Mouse (Mus musculus): ENCODE results near the gene Gm20388. TPM values are rescaled to one million over a fixed set of nuclear protein-coding genes. Genes with fewer than 3 reads are reported as not detected.
"Not testable (repeated sequence)": the region's sequence is repeated elsewhere in the genome, so short reads cannot be mapped to it uniquely, and the experiment has no call there.

Gm20388 gene
- polyA plus RNA-seq, 1 experiment from 2014 or later = 2.5 TPM

DNA sequence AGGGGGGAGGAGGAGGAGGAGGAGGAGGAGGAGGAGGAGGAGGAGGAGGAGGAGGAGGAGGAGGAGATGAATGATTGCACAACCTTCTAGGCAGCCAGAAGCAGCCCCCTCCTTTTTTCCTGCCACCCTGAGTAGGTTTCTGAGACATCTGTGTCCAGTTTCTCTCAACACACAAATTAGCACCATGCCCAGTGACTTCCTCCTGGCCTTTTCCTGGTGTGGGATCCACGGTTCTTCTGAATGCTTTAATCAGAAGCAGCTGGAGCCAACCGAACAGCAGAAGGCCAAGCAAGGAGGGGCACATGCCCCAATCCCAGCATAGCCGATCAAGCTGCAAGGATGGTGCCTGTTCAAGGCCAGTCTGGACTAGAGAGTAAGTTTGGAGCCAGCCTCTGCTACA is 3889.2 kb downstream of the Gm20388 start:
- Histone ChIP-seq H3K27ac (peak overlapping the region; percentile 62), H3K9me3 (replicated peaks) (no peaks in the 10 kb centered on the region), H3K27me3 (ENCODE audit: low read depth, poor library complexity, severe bottlenecking) (no peaks in the 10 kb centered on the region), H3K4me3 (no peak overlapping the region), H3K36me3 (no peaks in the 10 kb centered on the region), H3K4me1 (peaks cover 27% of the 10 kb centered on the region)
- peak; percentile 82 for DNase-seq (ENCODE audit: low spot score)
- 13% methylated on average over 3 of the region's 3 CpGs for WGBS

DNA sequence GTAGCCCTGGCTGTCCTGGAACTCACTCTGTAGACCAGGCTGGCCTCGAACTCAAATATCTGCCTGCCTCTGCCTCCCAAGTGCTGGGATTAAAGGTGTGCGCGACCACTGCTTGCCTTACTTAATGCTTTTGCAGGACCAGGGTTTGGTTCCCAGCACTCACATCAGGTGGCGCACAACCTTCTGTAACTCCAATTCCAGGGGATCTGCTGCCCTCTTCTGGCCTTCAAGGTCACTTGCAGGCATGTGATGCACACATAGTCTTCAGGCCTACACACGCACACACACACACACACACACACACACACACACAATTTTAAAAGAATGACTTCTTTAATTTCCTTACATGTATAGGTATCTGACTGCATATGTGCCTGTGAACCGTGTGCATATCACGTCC is 3890.2 kb downstream of the Gm20388 start:
- Histone ChIP-seq H3K4me3 (no peak overlapping the region), H3K4me1 (peaks cover 37% of the 10 kb centered on the region), H3K27ac (no peak overlapping the region), H3K9me3 (replicated peaks) (no peaks in the 10 kb centered on the region), H3K36me3 (no peaks in the 10 kb centered on the region), H3K27me3 (ENCODE audit: low read depth, poor library complexity, severe bottlenecking) (no peaks in the 10 kb centered on the region)
- no peak for DNase-seq (ENCODE audit: low spot score)
- WGBS = 96% methylated on average over 7 of the region's 7 CpGs

DNA sequence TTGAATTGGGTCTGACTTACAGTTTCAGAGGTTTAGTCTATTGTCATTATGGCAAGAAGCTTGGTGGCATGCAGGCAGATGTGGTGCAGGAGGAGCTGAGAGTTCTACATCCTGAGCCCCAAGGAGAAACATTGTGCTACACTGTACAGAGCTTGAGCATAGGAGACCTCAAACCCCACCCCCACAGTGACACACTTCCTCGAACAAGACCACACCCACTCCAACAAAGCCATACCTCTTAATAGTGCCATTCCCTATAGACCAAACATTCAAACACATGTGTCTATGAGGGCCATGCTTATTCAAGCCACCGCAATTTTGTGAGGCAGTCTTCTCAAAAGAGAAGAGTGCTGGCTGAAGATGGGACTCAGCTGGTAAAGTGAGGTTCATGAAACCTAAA is 3890.9 kb downstream of the Gm20388 start:
- H3K9me3 ChIP-seq (replicated peaks) = no peaks in the 10 kb centered on the region
- WGBS = 92% methylated on average over 2 of the region's 2 CpGs
- H3K36me3 ChIP-seq = no peaks in the 10 kb centered on the region

DNA sequence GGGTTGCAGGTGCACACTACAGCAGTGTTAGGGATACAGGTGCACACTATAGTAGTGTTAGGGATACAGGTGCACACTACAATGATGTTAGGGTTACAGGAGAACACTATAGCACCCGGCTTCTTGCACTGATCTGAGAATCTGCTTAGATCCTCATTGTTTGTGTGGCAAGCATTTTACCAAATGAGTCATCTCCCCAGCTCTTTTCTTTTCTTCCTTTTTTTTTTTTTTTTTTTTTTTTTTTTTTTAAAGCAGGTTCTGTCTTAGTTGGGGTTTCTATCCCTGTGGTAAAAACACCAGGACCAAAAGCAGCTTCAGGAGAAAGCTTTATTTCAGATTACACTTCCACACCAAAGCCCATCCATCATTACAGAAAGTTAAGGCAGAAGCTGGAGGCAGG is 3893.0 kb downstream of the Gm20388 start:
- Histone ChIP-seq H3K4me1 (peaks cover 52% of the 10 kb centered on the region), H3K27me3 (ENCODE audit: low read depth, poor library complexity, severe bottlenecking) (no peaks in the 10 kb centered on the region), H3K27ac (no peak overlapping the region), H3K9me3 (replicated peaks) (no peaks in the 10 kb centered on the region), H3K36me3 (no peaks in the 10 kb centered on the region), H3K4me3 (no peak overlapping the region)
- WGBS = 93% methylated on average over 1 of the region's 1 CpGs
- no peak for DNase-seq (ENCODE audit: low spot score)

More for the DNA sequence above, 3890.9 kb downstream of the Gm20388 start:
- H3K27me3 ChIP-seq (ENCODE audit: low read depth, poor library complexity, severe bottlenecking) = no peaks in the 10 kb centered on the region
- no peak overlapping the region for H3K4me3 ChIP-seq
- DNase-seq (ENCODE audit: low spot score) = no peak
- no peak overlapping the region for H3K27ac ChIP-seq
- H3K4me1 ChIP-seq = peaks cover 42% of the 10 kb centered on the region

DNA sequence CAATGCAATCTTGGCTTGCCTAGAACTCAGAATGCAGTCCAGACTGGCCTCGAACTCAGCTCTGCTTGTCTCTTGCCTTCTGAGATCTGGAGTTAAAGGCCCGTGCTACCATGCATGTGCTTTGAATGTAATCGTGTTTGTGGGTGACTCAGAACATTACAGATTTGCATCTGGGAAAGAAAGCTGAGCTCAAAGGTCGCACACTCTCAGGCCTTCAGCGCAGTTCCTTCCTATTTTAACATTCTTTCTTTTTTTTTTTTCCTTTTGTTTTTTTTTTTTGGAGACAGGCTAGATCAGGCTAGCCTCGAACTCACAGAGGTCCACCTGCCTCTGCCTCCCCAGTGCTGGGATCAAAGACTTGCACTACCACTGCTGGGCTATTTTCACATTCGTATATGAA is 3893.9 kb downstream of the Gm20388 start:
- DNase-seq (ENCODE audit: low spot score) = no peak
- H3K36me3 ChIP-seq = peaks cover 6% of the 10 kb centered on the region
- no peak overlapping the region for H3K4me3 ChIP-seq
- no peak overlapping the region for H3K27ac ChIP-seq
- 88% methylated on average over 7 of the region's 7 CpGs for WGBS
- no peaks in the 10 kb centered on the region for H3K27me3 ChIP-seq (ENCODE audit: low read depth, poor library complexity, severe bottlenecking)
- peaks cover 42% of the 10 kb centered on the region for H3K4me1 ChIP-seq
- no peaks in the 10 kb centered on the region for H3K9me3 ChIP-seq (replicated peaks)

DNA sequence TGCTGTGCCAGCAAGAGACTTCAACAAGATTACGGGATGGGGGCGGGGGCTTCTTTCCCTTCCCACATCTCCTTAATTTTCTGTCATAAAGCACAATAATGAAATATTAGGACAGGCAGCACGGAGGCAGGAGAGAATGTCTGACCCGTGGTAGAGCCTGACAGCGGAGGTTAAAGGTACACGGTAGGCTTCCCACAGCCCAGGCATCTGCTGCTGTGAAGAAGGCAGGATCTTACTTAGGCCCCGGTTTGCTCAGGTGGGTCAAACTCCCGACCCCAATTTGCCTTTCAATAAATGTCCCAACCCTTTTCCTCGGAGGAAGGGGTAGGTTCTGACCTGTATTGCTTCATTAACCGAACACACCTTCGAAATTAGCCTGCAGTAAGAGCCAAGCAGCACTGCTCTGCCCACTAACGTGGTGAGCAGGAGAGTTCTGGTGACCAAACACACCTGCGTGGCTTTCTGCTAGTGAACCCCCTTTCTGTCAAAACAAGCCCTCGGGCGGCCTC is 3894.6 kb downstream of the Gm20388 start:
- peaks cover 12% of the 10 kb centered on the region for H3K36me3 ChIP-seq
- no peaks in the 10 kb centered on the region for H3K9me3 ChIP-seq (replicated peaks)
- H3K27me3 ChIP-seq (ENCODE audit: low read depth, poor library complexity, severe bottlenecking) = no peaks in the 10 kb centered on the region
- peak overlapping the region; percentile 95 for H3K27ac ChIP-seq
- no peak for DNase-seq (ENCODE audit: low spot score)
- WGBS = 17% methylated on average over 15 of the region's 15 CpGs
- H3K4me1 ChIP-seq = peaks cover 36% of the 10 kb centered on the region
- H3K4me3 ChIP-seq = peak overlapping the region; percentile 93

DNA sequence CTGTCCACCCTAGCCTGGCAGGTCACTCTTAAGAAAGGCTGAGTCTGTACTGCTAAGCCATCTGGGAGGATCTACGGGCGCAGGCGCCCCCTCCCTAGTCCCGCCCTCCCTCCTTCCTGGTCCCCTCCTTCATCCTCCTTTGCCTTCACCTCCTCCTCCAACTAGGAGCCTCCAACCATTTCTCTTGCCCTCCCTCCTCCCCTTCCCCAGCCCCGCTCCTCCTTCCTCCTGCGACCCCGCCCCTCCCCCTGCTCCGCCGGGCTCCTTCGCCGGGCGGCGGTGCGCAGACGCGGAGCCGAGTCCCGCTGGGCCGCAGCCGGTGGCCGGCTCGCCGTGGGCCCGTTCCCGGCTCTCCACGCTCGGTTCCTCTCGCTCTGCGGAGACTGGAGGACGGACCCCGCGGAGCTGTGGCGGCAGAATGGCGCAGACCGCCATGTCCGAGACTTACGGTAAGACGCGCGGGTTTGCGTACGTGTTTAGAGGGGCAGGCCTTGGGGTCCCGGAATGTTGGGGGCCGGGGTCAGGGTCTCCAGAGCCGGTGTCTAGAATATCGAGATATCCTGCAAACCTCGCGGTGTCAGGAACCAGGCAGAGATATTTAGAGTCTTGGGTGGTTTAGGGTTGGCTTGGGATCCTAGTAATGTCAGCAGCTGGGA is 3895.2 kb downstream of the Gm20388 start, which contains the start of gene Rab4a:
TSS of gene Rab4a (plus strand) at position 268 of the 656 bp plus-strand sequence.
- H3K9me3 ChIP-seq (replicated peaks) = no peaks in the 10 kb centered on the region
- no peaks in the 10 kb centered on the region for H3K27me3 ChIP-seq (ENCODE audit: low read depth, poor library complexity, severe bottlenecking)
- peak within 1 kb of the TSS; percentile 93 for H3K4me3 ChIP-seq
- peaks cover 34% of the 10 kb centered on the region for H3K4me1 ChIP-seq
- peak; percentile 93 for DNase-seq (ENCODE audit: low spot score)
- peak within 1 kb of the TSS; percentile 95 for H3K27ac ChIP-seq
- peaks cover 13% of the 10 kb centered on the region for H3K36me3 ChIP-seq
- under 1% methylated on average over 47 of the region's 48 CpGs for WGBS

DNA sequence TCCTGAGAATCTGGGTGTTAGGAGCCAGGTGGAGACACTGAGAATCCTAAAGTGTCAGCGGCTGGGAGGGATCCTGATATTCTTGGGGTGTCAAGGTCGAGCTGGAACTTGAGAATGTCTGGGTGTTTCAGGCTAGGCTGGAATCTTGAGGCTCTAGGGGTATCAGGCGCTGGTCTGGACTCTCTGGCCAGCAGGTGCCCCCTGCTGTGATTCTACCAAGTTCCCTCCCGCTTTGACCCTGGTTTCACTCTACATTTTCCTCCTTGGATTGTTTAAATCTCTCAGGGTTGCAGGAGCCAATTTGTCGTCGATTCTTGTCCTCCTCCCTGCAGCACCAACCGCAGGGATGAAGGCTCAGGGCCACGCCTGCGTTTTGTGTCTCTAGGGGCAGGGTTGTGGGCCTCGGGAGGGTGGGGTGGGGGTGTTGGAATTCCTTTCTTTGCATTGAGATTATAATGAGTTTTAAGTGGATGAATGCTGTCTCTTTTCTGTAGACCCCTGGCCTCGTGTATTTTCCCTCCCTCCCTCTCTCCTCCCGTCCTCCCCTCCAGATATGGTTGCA is 3895.8 kb downstream of the Gm20388 start:
- H3K4me3 ChIP-seq = peak overlapping the region; percentile 93
- WGBS = 3% methylated on average over 12 of the region's 12 CpGs
- peaks cover 13% of the 10 kb centered on the region for H3K36me3 ChIP-seq
- no peaks in the 10 kb centered on the region for H3K9me3 ChIP-seq (replicated peaks)
- no peaks in the 10 kb centered on the region for H3K27me3 ChIP-seq (ENCODE audit: low read depth, poor library complexity, severe bottlenecking)
- peaks cover 34% of the 10 kb centered on the region for H3K4me1 ChIP-seq
- no peak for DNase-seq (ENCODE audit: low spot score)
- H3K27ac ChIP-seq = peak overlapping the region; percentile 95

DNA sequence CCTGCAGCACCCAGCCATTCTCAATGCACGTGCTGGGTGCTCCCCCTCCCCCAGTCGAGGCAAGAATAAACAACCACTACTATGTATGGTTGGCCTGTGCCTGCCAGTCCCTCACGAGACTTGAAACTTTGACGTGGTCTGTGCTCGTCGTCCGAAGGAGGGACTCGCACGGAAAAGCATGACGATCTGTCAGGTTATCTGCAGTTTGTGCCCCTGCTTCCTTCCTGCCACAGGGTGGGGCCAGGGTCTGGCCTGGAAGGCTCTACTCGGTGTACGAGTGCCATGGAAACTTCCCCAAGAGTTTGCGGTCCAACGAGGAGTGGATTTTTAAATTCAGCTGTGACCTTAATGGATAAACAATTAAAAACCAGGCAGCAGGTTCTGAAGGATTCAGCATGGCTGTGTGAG is 3896.4 kb downstream of the Gm20388 start:
- Histone ChIP-seq H3K27ac (peak overlapping the region; percentile 95; the same call in 1 of the 2 replicates), H3K4me1 (peaks cover 34% of the 10 kb centered on the region)

DNA sequence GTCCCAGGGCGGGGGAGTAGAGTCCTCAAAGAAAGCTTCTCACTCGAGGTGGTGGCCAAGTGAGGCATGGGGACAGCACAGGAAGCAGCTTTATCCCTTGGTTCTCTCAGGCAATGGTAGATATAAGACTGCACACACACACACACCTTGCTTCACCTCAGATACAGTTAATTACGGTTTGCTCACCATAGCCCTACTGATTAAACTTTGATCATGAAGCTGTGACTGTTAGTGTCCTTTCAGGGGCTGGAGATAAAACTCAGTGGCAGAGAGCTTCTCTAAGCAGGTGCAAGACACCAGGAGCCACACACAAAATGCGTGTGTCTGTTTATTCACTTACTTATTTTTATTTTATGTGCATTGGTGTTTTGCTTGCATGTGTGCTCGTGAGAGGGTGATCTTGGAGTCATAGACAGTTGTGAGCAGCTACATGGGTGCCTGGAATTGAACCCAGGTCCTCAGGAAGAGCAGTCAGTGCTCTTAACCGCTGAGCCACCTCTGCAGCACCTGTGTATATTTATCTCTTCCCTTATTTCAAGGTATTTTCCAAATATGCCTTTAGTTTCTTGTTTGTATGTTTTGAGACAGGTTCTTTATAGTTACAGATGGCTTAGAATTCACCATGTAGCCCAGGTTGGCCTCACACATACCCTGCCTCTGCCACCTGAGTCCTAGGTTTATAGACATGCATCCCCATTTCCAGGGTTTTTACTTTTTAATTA is 3897.4 kb downstream of the Gm20388 start:
- no peak for DNase-seq (ENCODE audit: low spot score)
- Histone ChIP-seq H3K27me3 (ENCODE audit: low read depth, poor library complexity, severe bottlenecking) (no peaks in the 10 kb centered on the region), H3K27ac (no peak overlapping the region), H3K4me3 (0 out of 2 replicates have a peak overlapping the region, but pooled peaks have one; percentile 93), H3K36me3 (peaks cover 13% of the 10 kb centered on the region), H3K4me1 (peaks cover 34% of the 10 kb centered on the region), H3K9me3 (replicated peaks) (no peaks in the 10 kb centered on the region)
- 80% methylated on average over 6 of the region's 6 CpGs for WGBS

More for the DNA sequence above, 3896.4 kb downstream of the Gm20388 start:
- H3K4me3 ChIP-seq = peak overlapping the region; percentile 93
- peaks cover 13% of the 10 kb centered on the region for H3K36me3 ChIP-seq
- no peak for DNase-seq (ENCODE audit: low spot score)
- no peaks in the 10 kb centered on the region for H3K27me3 ChIP-seq (ENCODE audit: low read depth, poor library complexity, severe bottlenecking)
- H3K9me3 ChIP-seq (replicated peaks) = no peaks in the 10 kb centered on the region
- 26% methylated on average over 14 of the region's 14 CpGs for WGBS

DNA sequence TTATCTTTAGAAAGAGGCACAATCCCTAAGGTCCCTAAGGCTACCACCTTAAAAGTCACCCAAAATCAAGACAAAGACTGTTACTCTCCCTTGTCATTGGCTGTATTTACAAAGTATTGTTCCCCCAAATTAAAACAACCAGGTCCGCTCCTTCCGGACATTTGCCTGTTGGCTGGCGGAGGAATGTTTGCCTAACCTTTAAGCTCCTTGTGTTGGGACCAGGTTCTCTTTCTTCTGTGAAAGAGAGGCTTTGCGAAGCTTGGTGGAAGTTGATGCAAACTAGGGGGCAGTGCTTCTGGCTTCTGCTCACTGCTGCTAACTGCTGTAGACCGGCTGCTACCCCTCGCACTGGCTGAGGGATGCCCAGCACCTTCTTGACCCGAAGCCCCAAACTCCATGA is 3898.0 kb downstream of the Gm20388 start:
- H3K36me3 ChIP-seq = peaks cover 13% of the 10 kb centered on the region
- H3K27ac ChIP-seq = no peak overlapping the region
- peaks cover 41% of the 10 kb centered on the region for H3K4me1 ChIP-seq
- no peaks in the 10 kb centered on the region for H3K9me3 ChIP-seq (replicated peaks)
- H3K27me3 ChIP-seq (ENCODE audit: low read depth, poor library complexity, severe bottlenecking) = no peaks in the 10 kb centered on the region
- 83% methylated on average over 7 of the region's 7 CpGs for WGBS
- no peak for DNase-seq (ENCODE audit: low spot score)
- H3K4me3 ChIP-seq = no peak overlapping the region

DNA sequence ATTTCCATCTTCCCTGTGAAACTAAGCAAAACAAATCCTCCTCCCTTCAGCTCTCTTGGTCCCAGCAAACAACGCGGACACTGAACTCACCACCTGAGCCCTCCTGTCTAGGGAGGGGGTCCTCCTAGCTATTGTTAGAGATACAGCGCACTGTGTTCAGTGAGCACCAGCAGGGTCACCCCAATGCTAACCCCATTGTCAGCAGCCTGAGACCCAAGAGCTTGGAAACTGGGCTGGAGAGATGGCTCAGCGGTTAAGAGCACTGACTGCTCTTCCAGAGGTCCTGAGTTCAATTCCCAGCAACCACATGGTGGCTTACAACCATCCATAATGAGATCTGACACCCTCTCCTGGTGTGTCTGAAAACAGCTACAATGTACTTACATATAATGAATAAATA is 3898.7 kb downstream of the Gm20388 start:
- not testable (repeated sequence) for H3K4me3 ChIP-seq; H3K27me3 ChIP-seq (ENCODE audit: low read depth, poor library complexity, severe bottlenecking); H3K9me3 ChIP-seq (replicated peaks); H3K27ac ChIP-seq; DNase-seq (ENCODE audit: low spot score)
- peaks cover 39% of the 10 kb centered on the region for H3K4me1 ChIP-seq
- H3K36me3 ChIP-seq = peaks cover 16% of the 10 kb centered on the region
- WGBS = 89% methylated on average over 4 of the region's 4 CpGs

DNA sequence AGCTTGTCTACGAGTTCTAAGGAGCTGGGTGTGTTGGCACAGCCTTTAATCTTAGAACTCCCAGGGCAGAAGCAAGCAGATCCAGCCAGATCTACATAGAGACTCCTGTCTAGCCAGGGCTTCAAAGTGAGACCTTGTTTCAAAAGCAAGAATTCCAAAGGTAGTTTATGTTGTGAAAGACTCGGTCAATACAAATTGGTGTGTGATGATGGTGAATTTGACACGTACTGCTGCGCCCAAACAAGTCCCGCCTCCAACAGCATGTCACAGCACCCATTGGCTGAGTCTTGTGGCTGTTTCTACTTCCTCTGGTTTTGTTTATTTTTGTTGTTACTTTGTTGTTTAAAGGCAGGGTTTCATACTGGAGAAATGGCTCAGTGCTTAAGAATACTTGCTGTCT is 3901.6 kb downstream of the Gm20388 start:
- Histone ChIP-seq H3K27me3 (ENCODE audit: low read depth, poor library complexity, severe bottlenecking) (no peaks in the 10 kb centered on the region), H3K4me3 (no peak overlapping the region), H3K9me3 (replicated peaks) (no peaks in the 10 kb centered on the region), H3K27ac (no peak overlapping the region), H3K4me1 (peaks cover 16% of the 10 kb centered on the region), H3K36me3 (peaks cover 40% of the 10 kb centered on the region)
- DNase-seq (ENCODE audit: low spot score) = no peak
- whole genome bisulfite sequencing = 82% methylated on average over 5 of the region's 5 CpGs
